Mouse (Mus musculus) spleen, embryonic (tissue): ENCODE measurements around the gene Fbxl12.
"Not testable (repeated sequence)": the region's sequence is repeated elsewhere in the genome, so short reads cannot be mapped to it uniquely, and the experiment has no call there.

Source experiments
- CTCF ChIA-PET: fragments of 350-600 bp; sonication (Branson Sonifier 250); formaldehyde crosslinking; loops from one replicate; lab custom pipeline; 2022; lab: Charles Lee

Fbxl12 gene

GRCm38 (mm10) chr9:20652260-20652658, 7.7 kb upstream of the Fbxl12 start:
- CTCF ChIA-PET: no interaction called here

GRCm38 (mm10) chr9:20651602-20652259, 7.2 kb upstream of the Fbxl12 start, which contains the start of gene Pin1:
Gene Pin1 (plus strand): TSS chr9:20652095.
- CTCF ChIA-PET: no interaction called here

- CTCF ChIA-PET: no interaction called here
Observed at GRCm38 (mm10) chr9:20645121-20645520, 554 bp upstream of the Fbxl12 start.

- CTCF ChIA-PET: no interaction called here
Observed at GRCm38 (mm10) chr9:20643781-20644180, 786 bp downstream of the Fbxl12 start.

- CTCF ChIA-PET: no interaction called here
Observed at GRCm38 (mm10) chr9:20642896-20643466, 1.6 kb downstream of the Fbxl12 start.

- CTCF ChIA-PET: no interaction called here
Observed at GRCm38 (mm10) chr9:20642101-20642895, 2.3 kb downstream of the Fbxl12 start, which contains the start of gene Ubl5. Gene Ubl5 (plus strand): TSS chr9:20642878.

GRCm38 (mm10) chr9:20641501-20641900, 3.1 kb downstream of the Fbxl12 start:
- CTCF ChIA-PET: no interaction called here

GRCm38 (mm10) chr9:20639486-20639885, 5.1 kb downstream of the Fbxl12 start:
- CTCF ChIA-PET: interaction anchor here (0.6 kb wide), 1 partner anchor 1606 kb away, joined by 6 read pairs; no protein-coding TSS in a partner anchor

GRCm38 (mm10) chr9:20638552-20638951, 6.0 kb downstream of the Fbxl12 start:
- CTCF ChIA-PET: no interaction called here

GRCm38 (mm10) chr9:20636790-20637189, 7.8 kb downstream of the Fbxl12 start:
- CTCF ChIA-PET: no interaction called here

GRCm38 (mm10) chr9:20636256-20636655, 8.3 kb downstream of the Fbxl12 start:
- CTCF ChIA-PET: interaction anchor here (0.7 kb wide), 1 partner anchor 1518 kb away, joined by 3 read pairs; no protein-coding TSS in a partner anchor

GRCm38 (mm10) chr9:20635676-20636075, 8.9 kb downstream of the Fbxl12 start:
- CTCF ChIA-PET: not testable (repeated sequence)

GRCm38 (mm10) chr9:20631332-20631731, 13.2 kb downstream of the Fbxl12 start:
- CTCF ChIA-PET: no interaction called here

- CTCF ChIA-PET: no interaction called here
Observed at GRCm38 (mm10) chr9:20616685-20617084, 27.9 kb downstream of the Fbxl12 start.

- CTCF ChIA-PET: no interaction called here
Observed at GRCm38 (mm10) chr9:20611976-20612375, 32.6 kb downstream of the Fbxl12 start.

- CTCF ChIA-PET: no interaction called here
Observed at GRCm38 (mm10) chr9:20609831-20610464, 34.6 kb downstream of the Fbxl12 start.

GRCm38 (mm10) chr9:20607100-20607974, 37.2 kb downstream of the Fbxl12 start:
- CTCF ChIA-PET: no interaction called here

GRCm38 (mm10) chr9:20606269-20606668, 38.3 kb downstream of the Fbxl12 start:
- CTCF ChIA-PET: no interaction called here

- CTCF ChIA-PET: no interaction called here
Observed at GRCm38 (mm10) chr9:20601270-20601669, 43.3 kb downstream of the Fbxl12 start.

- CTCF ChIA-PET: no interaction called here
Observed at GRCm38 (mm10) chr9:20581175-20581634, 63.4 kb downstream of the Fbxl12 start, which contains the start of gene Zfp846. Gene Zfp846 (plus strand): TSS chr9:20581291.

GRCm38 (mm10) chr9:20576591-20576990, 68.0 kb downstream of the Fbxl12 start:
- CTCF ChIA-PET: no interaction called here
